Mouse (Mus musculus): Measurements from ENCODE around the gene Adamts20. TPM values are rescaled to one million over a fixed set of nuclear protein-coding genes. Genes with fewer than 3 reads are reported as not detected.

Adamts20 gene
- polyA plus RNA-seq, 1 experiment from 2014 or later: 8.4 TPM

DNA sequence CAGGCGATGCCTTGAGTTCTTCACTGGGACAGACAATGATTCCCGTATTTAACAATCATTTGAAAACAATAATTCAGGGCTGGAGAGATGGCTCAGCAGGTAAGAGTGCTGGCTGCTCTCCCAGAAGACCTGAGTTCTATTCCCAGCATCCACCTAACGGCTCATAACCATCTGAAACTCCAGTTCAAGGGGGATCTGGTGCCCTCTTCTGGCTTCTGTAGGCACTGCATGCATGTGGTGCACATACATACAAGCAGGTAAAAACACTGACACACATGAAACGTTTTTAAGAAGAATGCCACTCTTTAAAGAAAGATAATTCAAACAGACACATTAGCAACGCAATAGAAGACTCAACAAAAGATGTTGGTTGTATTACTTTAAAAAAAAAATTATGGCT, 120.9 kb downstream of the Adamts20 start:
- Histone ChIP-seq H3K4me2 (ENCODE audit: low read depth, low read length) (no peak overlapping the region), H3K9me3 (ENCODE audit: control insufficient read depth, low read length) (peaks cover 5% of the 10 kb centered on the region; the same call in 1 of the 2 replicates), H3K27ac (replicated peaks; ENCODE audit: low read depth, low read length) (no peak overlapping the region), H3K4me3 (ENCODE audit: low read depth, low read length) (no peak overlapping the region), H3K36me3 (ENCODE audit: control insufficient read depth, insufficient read depth, low read length) (peaks cover 18% of the 10 kb centered on the region; the same call in 1 of the 2 replicates), H3K9ac (ENCODE audit: low read depth, low read length) (no peak overlapping the region), H3K27me3 (replicated peaks; ENCODE audit: control insufficient read depth, insufficient read depth, low read length) (no peaks in the 10 kb centered on the region), H3K4me1 (ENCODE audit: control insufficient read depth, insufficient read depth, low read length) (peaks cover 4% of the 10 kb centered on the region; the same call in 1 of the 2 replicates)
- 92% methylated on average over 5 of the region's 5 CpGs for WGBS
- ATAC-seq (ENCODE audit: low read depth): no peak
- DNase-seq (ENCODE audit: low spot score): no peak

DNA sequence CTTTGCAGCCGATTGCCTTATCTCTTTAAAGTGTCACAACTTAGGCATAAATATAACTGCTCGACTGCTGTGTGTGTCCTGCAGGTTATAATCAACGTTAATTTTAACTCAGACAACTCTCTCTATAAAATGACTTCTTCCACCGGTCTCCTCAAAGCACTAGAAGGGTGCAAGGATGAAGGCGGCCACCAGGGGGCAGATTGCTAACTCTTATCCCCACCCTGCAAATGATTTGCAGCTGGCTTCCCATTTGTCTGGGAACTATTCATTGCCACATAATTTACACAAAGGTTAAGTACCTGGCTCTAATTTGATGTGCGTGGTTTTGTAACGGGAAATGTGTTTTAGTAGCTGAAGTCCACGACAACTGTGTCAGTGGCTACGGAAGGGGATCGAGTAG, 122.9 kb downstream of the Adamts20 start:
- DNase-seq (ENCODE audit: low spot score) (peak; percentile 43), ATAC-seq (ENCODE audit: low read depth) (no peak)
- Histone ChIP-seq H3K36me3 (ENCODE audit: control insufficient read depth, insufficient read depth, low read length) (peaks cover 18% of the 10 kb centered on the region; the same call in 1 of the 2 replicates), H3K27me3 (replicated peaks; ENCODE audit: control insufficient read depth, insufficient read depth, low read length) (no peaks in the 10 kb centered on the region), H3K9ac (ENCODE audit: low read depth, low read length) (no peak overlapping the region), H3K4me3 (ENCODE audit: low read depth, low read length) (no peak overlapping the region), H3K27ac (replicated peaks; ENCODE audit: low read depth, low read length) (no peak overlapping the region), H3K4me2 (ENCODE audit: low read depth, low read length) (no peak overlapping the region), H3K4me1 (ENCODE audit: control insufficient read depth, insufficient read depth, low read length) (peaks cover 5% of the 10 kb centered on the region; the same call in 1 of the 2 replicates), H3K9me3 (ENCODE audit: control insufficient read depth, low read length) (peaks cover 5% of the 10 kb centered on the region; the same call in 1 of the 2 replicates)
- 46% methylated on average over 10 of the region's 10 CpGs for WGBS

- no peak overlapping the region for H3K9ac ChIP-seq (ENCODE audit: low read depth, low read length)
- WGBS: 46% methylated on average over 8 of the region's 8 CpGs
- peaks cover 2% of the 10 kb centered on the region; the same call in 1 of the 2 replicates for H3K36me3 ChIP-seq (ENCODE audit: control insufficient read depth, insufficient read depth, low read length)
- peaks cover under 1% of the 10 kb centered on the region; the same call in 1 of the 2 replicates for H3K9me3 ChIP-seq (ENCODE audit: control insufficient read depth, low read length)
- DNase-seq (ENCODE audit: low spot score): peak; percentile 63
- ATAC-seq (ENCODE audit: low read depth): 0 out of 2 replicates have a peak, but pooled peaks have one; percentile 33
- H3K4me3 ChIP-seq (ENCODE audit: low read depth, low read length): no peak overlapping the region
- no peak overlapping the region for H3K27ac ChIP-seq (replicated peaks; ENCODE audit: low read depth, low read length)
- peaks cover 16% of the 10 kb centered on the region for H3K4me1 ChIP-seq (ENCODE audit: control insufficient read depth, insufficient read depth, low read length)
- H3K4me2 ChIP-seq (ENCODE audit: low read depth, low read length): 0 out of 2 replicates have a peak overlapping the region, but pooled peaks have one; percentile 2
- no peaks in the 10 kb centered on the region for H3K27me3 ChIP-seq (replicated peaks; ENCODE audit: control insufficient read depth, insufficient read depth, low read length)
Observed at GRCm38 (mm10) chr15:94339011-94339410, 126.2 kb downstream of the Adamts20 start.

DNA sequence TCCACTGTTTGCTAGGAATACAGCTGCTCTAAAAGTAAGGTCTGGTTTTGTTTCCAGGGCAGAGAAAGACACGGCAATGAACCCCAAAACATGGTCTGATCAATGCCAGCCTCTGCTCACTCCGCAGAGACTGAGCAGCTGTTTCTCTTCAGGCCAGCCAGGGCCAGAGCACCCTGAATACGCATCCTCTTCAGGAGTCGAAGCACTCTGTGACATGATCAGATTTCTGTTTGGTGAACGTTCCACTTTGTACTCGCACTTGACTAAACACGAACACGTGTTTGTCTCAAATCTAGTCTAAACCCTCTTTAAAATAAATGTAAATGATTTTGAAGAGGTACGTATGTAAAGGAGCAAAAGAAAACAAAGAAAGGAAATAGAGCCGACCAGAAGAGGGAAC, 130.6 kb downstream of the Adamts20 start:
- 0 out of 2 replicates have a peak overlapping the region, but pooled peaks have one; percentile 21 for H3K9ac ChIP-seq (ENCODE audit: low read depth, low read length)
- peaks cover 8% of the 10 kb centered on the region; the same call in 1 of the 2 replicates for H3K36me3 ChIP-seq (ENCODE audit: control insufficient read depth, insufficient read depth, low read length)
- peaks cover 15% of the 10 kb centered on the region for H3K4me1 ChIP-seq (ENCODE audit: control insufficient read depth, insufficient read depth, low read length)
- WGBS: 28% methylated on average over 10 of the region's 10 CpGs
- peak; percentile 15 for DNase-seq (ENCODE audit: low spot score)
- no peak overlapping the region for H3K4me3 ChIP-seq (ENCODE audit: low read depth, low read length)
- H3K27me3 ChIP-seq (replicated peaks; ENCODE audit: control insufficient read depth, insufficient read depth, low read length): no peaks in the 10 kb centered on the region
- H3K27ac ChIP-seq (replicated peaks; ENCODE audit: low read depth, low read length): 0 out of 2 replicates have a peak overlapping the region, but pooled peaks have one; percentile 8
- H3K4me2 ChIP-seq (ENCODE audit: low read depth, low read length): peak overlapping the region; percentile 12; the same call in 1 of the 2 replicates
- H3K9me3 ChIP-seq (ENCODE audit: control insufficient read depth, low read length): no peaks in the 10 kb centered on the region
- no peak; the same call in 1 of the 2 replicates for ATAC-seq (ENCODE audit: low read depth)

DNA sequence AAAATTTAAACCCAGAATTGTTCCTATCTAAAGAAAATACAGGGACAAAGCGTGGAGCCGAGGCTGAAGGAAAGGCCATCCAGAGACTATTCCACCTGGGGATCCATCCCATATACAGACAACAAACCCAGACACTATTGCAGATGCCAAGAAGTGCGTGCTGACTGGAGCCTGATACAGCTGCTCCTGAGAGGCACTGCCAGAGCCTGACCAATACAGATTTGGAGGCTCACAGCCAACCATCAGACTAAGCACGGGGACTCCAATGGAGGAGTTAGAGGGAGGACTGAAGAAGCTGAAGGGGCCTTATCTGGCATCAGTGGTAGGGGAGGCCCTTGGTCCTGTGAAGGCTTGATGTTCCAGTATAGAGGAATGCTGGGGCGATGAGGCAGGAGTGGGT, 138.6 kb downstream of the Adamts20 start:
- Histone ChIP-seq H3K4me3 (ENCODE audit: low read depth, low read length) (no peak overlapping the region), H3K36me3 (ENCODE audit: control insufficient read depth, insufficient read depth, low read length) (peaks cover 12% of the 10 kb centered on the region; the same call in 1 of the 2 replicates), H3K4me1 (ENCODE audit: control insufficient read depth, insufficient read depth, low read length) (peaks cover 3% of the 10 kb centered on the region; the same call in 1 of the 2 replicates), H3K9ac (ENCODE audit: low read depth, low read length) (no peak overlapping the region), H3K9me3 (ENCODE audit: control insufficient read depth, low read length) (no peaks in the 10 kb centered on the region), H3K4me2 (ENCODE audit: low read depth, low read length) (no peak overlapping the region), H3K27me3 (replicated peaks; ENCODE audit: control insufficient read depth, insufficient read depth, low read length) (no peaks in the 10 kb centered on the region), H3K27ac (replicated peaks; ENCODE audit: low read depth, low read length) (no peak overlapping the region)
- DNase-seq (ENCODE audit: low spot score) (no peak), ATAC-seq (ENCODE audit: low read depth) (no peak)
- WGBS: 88% methylated on average over 5 of the region's 5 CpGs

- peak; percentile 91 for DNase-seq (ENCODE audit: low spot score)
- ATAC-seq (ENCODE audit: low read depth): peak; percentile 77
- H3K4me2 ChIP-seq (ENCODE audit: low read depth, low read length): no peak overlapping the region
- H3K9ac ChIP-seq (ENCODE audit: low read depth, low read length): no peak overlapping the region
- H3K36me3 ChIP-seq (ENCODE audit: control insufficient read depth, insufficient read depth, low read length): peaks cover 12% of the 10 kb centered on the region; the same call in 1 of the 2 replicates
- no peaks in the 10 kb centered on the region for H3K27me3 ChIP-seq (replicated peaks; ENCODE audit: control insufficient read depth, insufficient read depth, low read length)
- no peak overlapping the region for H3K4me3 ChIP-seq (ENCODE audit: low read depth, low read length)
- H3K9me3 ChIP-seq (ENCODE audit: control insufficient read depth, low read length): no peaks in the 10 kb centered on the region
- peaks cover 3% of the 10 kb centered on the region; the same call in 1 of the 2 replicates for H3K4me1 ChIP-seq (ENCODE audit: control insufficient read depth, insufficient read depth, low read length)
- 25% methylated on average over 13 of the region's 13 CpGs for WGBS
- no peak overlapping the region for H3K27ac ChIP-seq (replicated peaks; ENCODE audit: low read depth, low read length)
Observed at GRCm38 (mm10) chr15:94325509-94326181, 139.6 kb downstream of the Adamts20 start.

- ATAC-seq (ENCODE audit: low read depth): no peak
- Histone ChIP-seq H3K4me1 (ENCODE audit: control insufficient read depth, insufficient read depth, low read length) (no peaks in the 10 kb centered on the region), H3K9me3 (ENCODE audit: control insufficient read depth, low read length) (no peaks in the 10 kb centered on the region), H3K36me3 (ENCODE audit: control insufficient read depth, insufficient read depth, low read length) (no peaks in the 10 kb centered on the region), H3K27ac (replicated peaks; ENCODE audit: low read depth, low read length) (no peak overlapping the region), H3K4me2 (ENCODE audit: low read depth, low read length) (no peak overlapping the region), H3K27me3 (replicated peaks; ENCODE audit: control insufficient read depth, insufficient read depth, low read length) (no peaks in the 10 kb centered on the region), H3K9ac (ENCODE audit: low read depth, low read length) (no peak overlapping the region), H3K4me3 (ENCODE audit: low read depth, low read length) (no peak overlapping the region)
- DNase-seq (ENCODE audit: low spot score): no peak
- WGBS: 93% methylated on average over 3 of the region's 3 CpGs
Observed at GRCm38 (mm10) chr15:94316171-94316570, 149.0 kb downstream of the Adamts20 start.

GRCm38 (mm10) chr15:94309689-94310088, 155.5 kb downstream of the Adamts20 start:
- ATAC-seq (ENCODE audit: low read depth) (no peak), DNase-seq (ENCODE audit: low spot score) (no peak)
- no peak overlapping the region for H3K4me3 ChIP-seq (ENCODE audit: low read depth, low read length)
- H3K4me2 ChIP-seq (ENCODE audit: low read depth, low read length): no peak overlapping the region
- no peak overlapping the region for H3K9ac ChIP-seq (ENCODE audit: low read depth, low read length)
- 82% methylated on average over 7 of the region's 7 CpGs for WGBS
- no peaks in the 10 kb centered on the region for H3K36me3 ChIP-seq (ENCODE audit: control insufficient read depth, insufficient read depth, low read length)
- H3K9me3 ChIP-seq (ENCODE audit: control insufficient read depth, low read length): no peaks in the 10 kb centered on the region
- H3K4me1 ChIP-seq (ENCODE audit: control insufficient read depth, insufficient read depth, low read length): no peaks in the 10 kb centered on the region
- no peaks in the 10 kb centered on the region for H3K27me3 ChIP-seq (replicated peaks; ENCODE audit: control insufficient read depth, insufficient read depth, low read length)
- H3K27ac ChIP-seq (replicated peaks; ENCODE audit: low read depth, low read length): no peak overlapping the region
